Mouse (Mus musculus) liver, embryonic 13.5 days (tissue): Measurements from ENCODE around the gene Tmem126a. TPM values are rescaled to one million over a fixed set of nuclear protein-coding genes. Genes with fewer than 3 reads are reported as not detected.

Experiments used
- ATAC-seq: fragments of 200-750 bp; cut with Nextera tagmentation; 2 replicates; pipeline ENCODE4 v1.8.0; 2017; ENCODE audit warnings: low read depth, mild to moderate bottlenecking, moderate number of reproducible peaks, moderate library complexity
- DNase-seq: peaks from one replicate; pipeline ENCODE4 v3.0.0; 2022
- H3K27ac ChIP-seq: fragments of 300-500 bp; sonication (generic); 2 replicates; pipeline ENCODE4 v1.5.1; 2015; ENCODE audit warnings: moderate library complexity, mild to moderate bottlenecking, inconsistent platforms
- H3K27me3 ChIP-seq: fragments of 300-500 bp; sonication (generic); 2 replicates; pipeline ENCODE4 v1.6.1; 2015; ENCODE audit warnings: mild to moderate bottlenecking, inconsistent platforms
- H3K36me3 ChIP-seq: fragments of 300-500 bp; sonication (generic); 2 replicates; pipeline ENCODE4 v1.6.1; 2015; ENCODE audit warnings: mild to moderate bottlenecking, inconsistent platforms
- H3K4me1 ChIP-seq: fragments of 300-500 bp; sonication (generic); replicated peaks from 2 replicates; pipeline ENCODE4 v1.6.1; 2015; ENCODE audit warnings: inconsistent platforms
- H3K4me2 ChIP-seq: fragments of 300-500 bp; sonication (generic); 2 replicates; pipeline ENCODE4 v1.6.1; 2015; ENCODE audit warnings: inconsistent platforms, mild to moderate bottlenecking, moderate library complexity
- H3K4me3 ChIP-seq: fragments of 300-500 bp; sonication (generic); replicated peaks from 2 replicates; pipeline ENCODE4 v1.5.1; 2015; ENCODE audit warnings: mild to moderate bottlenecking, inconsistent platforms
- H3K9ac ChIP-seq: fragments of 300-500 bp; sonication (generic); 2 replicates; pipeline ENCODE4 v1.6.1; 2015; ENCODE audit warnings: mild to moderate bottlenecking, inconsistent platforms
- H3K9me3 ChIP-seq: fragments of 300-500 bp; sonication (generic); replicated peaks from 2 replicates; pipeline ENCODE4 v1.6.1; 2016; ENCODE audit warnings: inconsistent platforms
- WGBS: fragments of 180-500 bp; shearing (Covaris S2); methylation state at CpG from one replicate; pipeline ENCODE4 v1.1.7; 2015; ENCODE audit not compliant: insufficient replicate concordance; 5-methylcytosine and 5-hydroxymethylcytosine counted together
- polyA plus RNA-seq: library from polyadenylated mRNA; unstranded; fragments of >200 nt; fragmentation: Nextera tagmentation; extraction: Ambion mirVana; gene quantifications from 2 replicates; pipeline ENCODE4 v1.2.1, GENCODE M21; 2015

Gene Tmem126a
- polyA plus RNA-seq, result 62.5 and 65.8 TPM in 2 replicates

- peak within 1 kb of the TSS; percentile 80 for H3K9ac ChIP-seq
- H3K4me2 ChIP-seq, result peak within 1 kb of the TSS; percentile 87
- no peaks in the 10 kb centered on the region for H3K27me3 ChIP-seq
- DNase-seq, result peak; percentile 75
- H3K27ac ChIP-seq, result peak within 1 kb of the TSS; percentile 84
- H3K4me1 ChIP-seq, result peaks cover 26% of the 10 kb centered on the region
- no peaks in the 10 kb centered on the region for H3K9me3 ChIP-seq
- peak; percentile 95 for ATAC-seq
- under 1% methylated on average over 41 of the region's 41 CpGs for WGBS
- H3K36me3 ChIP-seq, result peaks cover 18% of the 10 kb centered on the region
- peak within 1 kb of the TSS; percentile 77 for H3K4me3 ChIP-seq
Measured at GRCm38 (mm10) chr7:90456845-90457468, at the start of gene Tmem126a. Tmem126a (minus strand) TSS chr7:90457229.

- no peaks in the 10 kb centered on the region for H3K4me1 ChIP-seq
- WGBS, result 76% methylated on average over 2 of the region's 2 CpGs
- no peak overlapping the region for H3K4me2 ChIP-seq
- H3K36me3 ChIP-seq, result no peaks in the 10 kb centered on the region
- H3K9ac ChIP-seq, result no peak overlapping the region
- H3K9me3 ChIP-seq, result no peaks in the 10 kb centered on the region
- DNase-seq (no peak), ATAC-seq (no peak)
- H3K27me3 ChIP-seq, result peaks cover 6% of the 10 kb centered on the region; the same call in 1 of the 2 replicates
- H3K27ac ChIP-seq, result no peak overlapping the region
- no peak overlapping the region for H3K4me3 ChIP-seq
Measured at GRCm38 (mm10) chr7:90482607-90483006, 25.6 kb upstream of the Tmem126a start.

DNA sequence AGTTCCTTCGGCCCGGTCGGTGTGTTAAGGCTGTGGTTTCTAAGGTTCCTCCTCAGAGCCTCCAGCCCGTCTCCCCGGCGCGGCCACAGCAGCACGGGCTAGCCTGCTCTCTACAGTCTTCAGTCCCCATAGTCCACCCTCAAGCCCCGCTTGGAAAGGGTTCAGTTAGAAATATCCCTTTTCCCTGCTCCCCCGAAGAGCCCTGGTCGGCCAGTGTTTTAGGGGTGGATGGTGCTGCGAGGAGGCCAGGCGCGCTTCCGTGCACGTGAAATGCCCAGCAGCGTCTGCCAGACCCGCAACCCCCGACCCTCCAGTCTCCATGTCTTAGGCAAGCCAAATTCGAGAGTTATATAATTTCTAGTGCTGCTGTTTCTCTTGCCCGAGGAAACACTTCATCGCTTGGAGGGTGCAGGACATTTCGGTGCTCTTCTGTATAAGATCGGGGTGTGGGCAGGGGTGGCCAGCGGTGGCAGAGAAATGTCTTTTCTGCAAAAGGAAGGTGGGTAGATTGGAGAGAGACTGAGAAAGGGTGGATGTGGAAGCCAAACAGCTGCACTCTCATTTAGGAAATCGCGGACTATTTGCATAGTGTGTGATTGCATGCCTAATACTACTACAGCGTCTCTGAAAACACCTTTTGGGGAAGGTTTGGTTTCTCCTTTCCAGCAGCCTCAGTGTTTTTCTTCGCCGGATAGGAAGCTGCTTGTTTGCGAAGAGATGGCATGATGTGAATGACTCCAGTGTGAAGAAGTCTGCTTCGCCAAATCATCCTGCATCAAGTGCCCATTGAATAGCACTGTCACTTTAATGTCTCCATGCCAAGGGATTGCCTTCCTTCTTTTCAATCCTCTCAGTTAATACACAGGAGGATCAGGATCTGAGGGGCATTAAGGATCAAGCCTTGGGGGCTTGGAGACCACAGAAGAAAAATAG is 19.6 kb upstream of the Tmem126a start, which contains the start of gene Dlg2:
Gene Dlg2, plus strand, starts transcription at position 360 of the 933 bp plus-strand sequence.
- Histone ChIP-seq H3K27ac (peak within 1 kb of the TSS; percentile 67), H3K4me2 (peak within 1 kb of the TSS; percentile 99), H3K36me3 (no peaks in the 10 kb centered on the region), H3K4me1 (peaks cover 28% of the 10 kb centered on the region), H3K4me3 (peak within 1 kb of the TSS; percentile 73), H3K9me3 (no peaks in the 10 kb centered on the region), H3K27me3 (peaks cover 14% of the 10 kb centered on the region; the same call in 1 of the 2 replicates), H3K9ac (peak within 1 kb of the TSS; percentile 84)
- DNase-seq (no peak), ATAC-seq (no peak)
- WGBS, result under 1% methylated on average over 32 of the region's 32 CpGs

DNA sequence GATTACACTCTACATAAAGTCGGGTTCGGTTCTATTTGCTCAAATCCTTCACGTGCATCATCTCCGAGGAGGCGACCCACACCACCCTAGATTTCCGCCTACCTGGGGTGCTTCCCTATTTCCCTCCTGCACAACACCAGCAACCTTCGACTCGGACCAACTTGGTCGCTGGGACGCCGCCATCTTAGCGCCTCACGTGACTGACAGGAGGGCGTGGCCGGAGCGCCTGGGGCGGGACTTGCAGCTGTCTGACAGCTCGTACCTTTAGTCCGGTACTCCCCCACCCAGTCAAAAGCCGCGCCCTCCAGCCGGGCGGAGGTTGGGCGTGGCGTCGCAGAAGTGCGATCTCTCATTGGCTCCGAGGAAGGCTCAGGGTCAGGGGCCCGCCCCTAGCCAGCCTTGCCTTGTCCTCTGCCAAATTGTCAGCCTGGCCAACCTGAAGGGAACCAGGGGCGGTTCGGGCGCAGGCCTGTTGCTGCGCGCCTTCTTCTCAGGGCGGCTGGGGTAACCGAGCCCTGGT is 18.8 kb upstream of the Tmem126a start, which contains the start of gene Tmem126b:
Gene Tmem126b, minus strand, starts transcription at position 209 of the 520 bp plus-strand sequence.
- peak within 1 kb of the TSS; percentile 84 for H3K9ac ChIP-seq
- H3K27ac ChIP-seq, result peak within 1 kb of the TSS; percentile 67
- H3K36me3 ChIP-seq, result no peaks in the 10 kb centered on the region
- DNase-seq (peak; percentile 100), ATAC-seq (peak; percentile 100)
- H3K4me2 ChIP-seq, result peak within 1 kb of the TSS; percentile 99
- H3K9me3 ChIP-seq, result no peaks in the 10 kb centered on the region
- WGBS, result under 1% methylated on average over 36 of the region's 36 CpGs
- peak within 1 kb of the TSS; percentile 73 for H3K4me3 ChIP-seq
- H3K4me1 ChIP-seq, result peaks cover 28% of the 10 kb centered on the region
- peaks cover 12% of the 10 kb centered on the region; the same call in 1 of the 2 replicates for H3K27me3 ChIP-seq

DNA sequence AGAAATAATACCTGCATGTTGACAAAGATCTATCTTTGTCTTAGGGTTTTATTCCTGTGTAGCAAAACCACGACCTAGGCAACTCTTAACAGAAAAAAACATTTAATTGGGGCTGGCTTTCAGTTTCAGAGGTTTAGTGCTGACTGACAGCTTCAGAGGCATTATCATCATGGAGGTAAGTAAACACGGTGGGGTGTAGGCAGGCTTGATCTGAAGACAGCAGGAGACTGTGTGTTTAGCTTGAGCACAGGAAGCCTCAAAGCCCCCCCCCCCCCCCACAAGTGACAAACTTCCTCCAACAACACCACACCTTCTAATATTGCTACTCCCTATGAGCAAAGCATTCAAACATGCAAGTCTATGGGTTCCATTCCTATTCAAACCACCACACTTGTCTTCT is 16.5 kb upstream of the Tmem126a start:
- H3K4me1 ChIP-seq, result peaks cover 28% of the 10 kb centered on the region
- no peaks in the 10 kb centered on the region for H3K9me3 ChIP-seq
- 28% methylated on average over 2 of the region's 2 CpGs for WGBS
- H3K36me3 ChIP-seq, result peaks cover 9% of the 10 kb centered on the region
- no peak overlapping the region for H3K27ac ChIP-seq
- H3K9ac ChIP-seq, result no peak overlapping the region
- no peak for DNase-seq
- H3K27me3 ChIP-seq, result peaks cover 9% of the 10 kb centered on the region; the same call in 1 of the 2 replicates
- H3K4me3 ChIP-seq, result no peak overlapping the region
- no peak for ATAC-seq
- H3K4me2 ChIP-seq, result no peak overlapping the region

- no peaks in the 10 kb centered on the region for H3K36me3 ChIP-seq
- 0 out of 2 replicates have a peak overlapping the region, but pooled peaks have one; percentile 16 for H3K4me2 ChIP-seq
- H3K27me3 ChIP-seq, result no peaks in the 10 kb centered on the region
- DNase-seq, result no peak
- H3K9me3 ChIP-seq, result no peaks in the 10 kb centered on the region
- 70% methylated on average over 5 of the region's 5 CpGs for WGBS
- peaks cover 17% of the 10 kb centered on the region for H3K4me1 ChIP-seq
- no peak overlapping the region for H3K4me3 ChIP-seq
- no peak for ATAC-seq
- no peak overlapping the region for H3K9ac ChIP-seq
- H3K27ac ChIP-seq, result no peak overlapping the region
Measured at GRCm38 (mm10) chr7:90461441-90461840, 4.4 kb upstream of the Tmem126a start.

DNA sequence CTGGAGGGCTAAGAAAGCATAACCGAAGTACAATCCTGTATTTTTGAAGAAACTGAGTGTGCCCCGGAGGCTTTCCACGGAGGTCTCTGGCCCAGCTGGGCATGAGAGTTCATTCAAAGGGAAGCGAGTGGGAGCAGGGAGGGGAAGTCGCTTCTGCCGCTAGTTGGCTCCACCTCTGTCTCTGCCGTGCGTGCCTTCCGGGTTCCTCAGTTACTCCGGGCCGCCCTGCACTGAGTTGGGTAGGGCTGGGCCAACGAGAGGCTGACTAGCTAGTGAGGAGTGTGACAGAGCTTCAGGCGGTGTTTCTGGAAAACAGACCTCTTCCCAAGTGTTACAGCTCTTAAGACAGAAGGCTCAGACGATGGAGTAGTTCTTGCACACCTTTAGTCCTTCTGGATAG is 3.9 kb upstream of the Tmem126a start:
- DNase-seq (peak; percentile 45), ATAC-seq (peak; percentile 50; the same call in 1 of the 2 replicates)

DNA sequence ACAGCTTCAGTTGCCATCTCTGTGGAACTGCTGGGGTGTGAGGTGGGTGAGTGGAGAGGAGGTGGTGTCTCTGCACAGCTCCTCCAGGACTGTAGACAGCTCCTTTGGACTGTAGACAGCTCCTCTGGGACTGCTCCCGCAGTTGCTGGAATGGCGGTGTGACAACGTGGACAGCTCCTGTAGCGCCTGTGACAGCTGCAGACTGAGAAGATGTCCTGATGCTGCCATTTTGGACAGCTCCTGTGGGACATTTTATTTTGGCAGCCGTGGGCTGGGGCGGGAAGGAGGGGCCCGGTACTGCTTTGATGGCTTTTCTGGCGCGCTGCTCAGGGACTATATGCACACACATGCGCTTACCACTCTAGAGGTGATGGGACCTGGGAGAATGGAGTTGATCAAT is 3.3 kb upstream of the Tmem126a start:
- WGBS, result 49% methylated on average over 10 of the region's 10 CpGs
- H3K4me2 ChIP-seq, result peak overlapping the region; percentile 16; the same call in 1 of the 2 replicates

More for the DNA sequence above, 3.9 kb upstream of the Tmem126a start:
- H3K27ac ChIP-seq, result no peak overlapping the region
- H3K4me3 ChIP-seq, result no peak overlapping the region
- no peaks in the 10 kb centered on the region for H3K36me3 ChIP-seq
- 13% methylated on average over 14 of the region's 14 CpGs for WGBS
- no peaks in the 10 kb centered on the region for H3K27me3 ChIP-seq
- peaks cover 22% of the 10 kb centered on the region for H3K4me1 ChIP-seq
- no peaks in the 10 kb centered on the region for H3K9me3 ChIP-seq
- H3K9ac ChIP-seq, result no peak overlapping the region
- peak overlapping the region; percentile 16; the same call in 1 of the 2 replicates for H3K4me2 ChIP-seq

DNA sequence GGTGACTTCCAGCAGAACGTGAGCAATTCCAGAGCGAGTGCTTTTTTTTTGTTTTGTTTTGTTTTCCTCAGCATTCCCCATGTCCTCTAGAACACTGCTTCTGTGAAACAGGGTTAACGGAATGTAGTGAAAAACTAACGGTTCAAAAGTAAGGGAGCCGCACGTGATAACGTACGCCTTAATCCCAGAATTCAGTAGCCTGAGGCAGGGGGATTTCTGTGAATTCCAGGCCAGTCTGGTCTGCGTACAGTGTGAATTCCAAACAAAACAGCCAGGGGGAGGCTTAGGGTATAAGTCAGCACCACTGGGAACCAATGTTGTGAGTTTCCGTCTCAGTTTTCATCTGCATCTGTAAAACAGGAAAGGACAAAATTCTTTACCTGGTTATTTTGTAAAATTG is 488 bp upstream of the Tmem126a start:
- H3K4me2 ChIP-seq, result peak overlapping the region; percentile 87
- H3K9me3 ChIP-seq, result no peaks in the 10 kb centered on the region
- H3K4me3 ChIP-seq, result peak overlapping the region; percentile 77
- whole genome bisulfite sequencing, result 6% methylated on average over 10 of the region's 10 CpGs
- H3K27ac ChIP-seq, result peak overlapping the region; percentile 84
- peak overlapping the region; percentile 80 for H3K9ac ChIP-seq
- ATAC-seq (peak; percentile 10; the same call in 1 of the 2 replicates), DNase-seq (no peak)
- peaks cover 26% of the 10 kb centered on the region for H3K4me1 ChIP-seq
- H3K36me3 ChIP-seq, result peaks cover 14% of the 10 kb centered on the region
- no peaks in the 10 kb centered on the region for H3K27me3 ChIP-seq

More for the DNA sequence above, 3.3 kb upstream of the Tmem126a start:
- ATAC-seq (no peak), DNase-seq (no peak)
- Histone ChIP-seq H3K9ac (no peak overlapping the region), H3K27ac (no peak overlapping the region), H3K4me3 (no peak overlapping the region), H3K9me3 (no peaks in the 10 kb centered on the region), H3K4me1 (peaks cover 26% of the 10 kb centered on the region), H3K36me3 (no peaks in the 10 kb centered on the region), H3K27me3 (no peaks in the 10 kb centered on the region)

DNA sequence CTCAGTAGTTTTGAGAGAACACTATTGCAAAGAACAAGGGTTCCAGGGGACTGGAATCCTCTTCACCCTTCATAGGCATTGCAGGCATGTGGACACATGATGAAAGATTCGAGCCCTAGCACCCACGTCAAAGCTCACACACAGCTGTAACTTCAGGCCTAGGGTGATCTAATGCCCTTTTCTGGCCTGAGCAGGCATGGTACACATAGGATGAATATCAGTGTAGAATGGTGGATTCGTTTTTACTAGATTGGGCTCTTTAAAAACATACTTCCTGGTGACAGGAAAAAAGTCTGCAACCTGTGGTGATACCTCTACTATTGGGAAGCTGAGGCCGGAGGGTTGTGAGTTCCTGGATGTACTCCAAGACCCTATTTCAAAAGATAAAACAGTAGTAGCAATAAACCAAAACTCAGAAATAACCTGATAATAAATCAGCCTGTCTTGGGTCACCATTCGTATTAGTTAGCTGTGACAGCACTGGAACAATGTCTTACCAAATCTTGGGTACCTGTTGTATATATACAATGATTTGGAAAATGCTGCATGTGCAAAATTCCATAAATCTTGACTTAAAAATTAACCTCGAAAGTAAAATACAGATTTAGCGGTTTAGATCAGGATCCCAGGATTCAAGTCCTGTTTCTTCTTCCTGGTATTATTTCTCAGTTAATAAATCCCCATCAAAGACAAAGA is 732 bp downstream of the Tmem126a start:
- DNase-seq (no peak), ATAC-seq (no peak)
- Histone ChIP-seq H3K9me3 (no peaks in the 10 kb centered on the region), H3K36me3 (peaks cover 25% of the 10 kb centered on the region), H3K27ac (peak overlapping the region; percentile 84), H3K4me3 (peak overlapping the region; percentile 77), H3K4me1 (peaks cover 26% of the 10 kb centered on the region), H3K9ac (peak overlapping the region; percentile 80), H3K27me3 (no peaks in the 10 kb centered on the region), H3K4me2 (peak overlapping the region; percentile 87)
- WGBS, result 17% methylated on average over 7 of the region's 7 CpGs
